Mouse (Mus musculus) heart, postnatal 10 days (tissue): ENCODE measurements around the gene Fxyd3. TPM values are rescaled to one million over a fixed set of nuclear protein-coding genes. Genes with fewer than 3 reads are reported as not detected.

Source experiments
- DNase-seq, 2 experiments: peaks; one replicate each; pipeline ENCODE4 v3.0.0; 2021
- intact Hi-C: fragments of 180-260 bp; cut with DNase I; formaldehyde crosslinking; loops from one replicate; pipeline ENCODE4 v1.15.1; 2025
- total RNA-seq, 2 experiments: library from RNA; stranded (reverse); gene quantifications; 2 replicates each; pipeline ENCODE4 v1.2.3; 2021

The Fxyd3 gene
- 1 to 10 TPM; 2.8 to 5.1 TPM for total RNA-seq

DNA sequence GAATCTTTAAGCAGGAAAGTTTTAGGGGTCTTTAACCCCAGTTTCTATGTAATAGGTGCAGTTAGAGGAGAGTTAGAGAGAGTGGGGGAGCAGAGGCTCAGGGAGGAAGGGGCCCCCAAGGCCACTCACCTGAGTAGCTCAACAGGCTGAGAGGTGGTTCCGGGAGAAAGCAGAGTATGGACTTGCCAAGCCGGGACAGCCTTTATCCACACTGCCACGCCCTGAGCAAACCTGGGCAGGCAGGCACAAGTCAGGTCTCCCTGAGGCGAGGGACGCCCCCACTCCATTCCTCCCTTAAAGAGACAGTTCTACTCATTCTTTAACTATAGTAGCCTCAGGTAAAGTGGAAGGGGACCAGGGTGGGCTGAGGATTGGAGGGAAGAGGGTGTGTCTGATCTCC lies at the start of gene Fxyd3:
Gene Fxyd3 (minus strand): TSS at position 213 of the 400 bp plus-strand sequence.
- DNase-seq: no peak
- intact Hi-C loops: loop anchor here (5.0 kb wide), 1 partner anchor 204 kb away; no protein-coding TSS in a partner anchor

DNA sequence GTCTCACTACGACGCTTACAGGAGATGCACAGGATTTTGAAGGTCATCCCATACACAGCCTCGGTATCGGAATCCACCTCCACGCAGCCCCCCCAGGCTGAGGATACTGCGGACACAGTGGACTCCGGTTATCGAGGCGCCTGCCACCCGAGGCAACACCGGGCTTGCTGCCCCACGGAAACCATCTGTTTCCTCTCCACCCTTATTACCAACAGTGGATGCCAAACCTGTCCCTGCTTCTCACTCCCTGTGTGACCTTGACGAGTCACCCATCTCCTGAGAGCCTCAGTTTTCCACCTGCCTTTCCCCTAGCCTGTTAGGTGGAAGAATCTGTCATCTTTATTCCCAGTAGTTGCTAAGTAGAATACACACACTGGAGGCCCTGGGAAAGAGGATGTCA lies 48.6 kb upstream of the Fxyd3 start:
- DNase-seq: no peak
- intact Hi-C loops: no loop called here

DNA sequence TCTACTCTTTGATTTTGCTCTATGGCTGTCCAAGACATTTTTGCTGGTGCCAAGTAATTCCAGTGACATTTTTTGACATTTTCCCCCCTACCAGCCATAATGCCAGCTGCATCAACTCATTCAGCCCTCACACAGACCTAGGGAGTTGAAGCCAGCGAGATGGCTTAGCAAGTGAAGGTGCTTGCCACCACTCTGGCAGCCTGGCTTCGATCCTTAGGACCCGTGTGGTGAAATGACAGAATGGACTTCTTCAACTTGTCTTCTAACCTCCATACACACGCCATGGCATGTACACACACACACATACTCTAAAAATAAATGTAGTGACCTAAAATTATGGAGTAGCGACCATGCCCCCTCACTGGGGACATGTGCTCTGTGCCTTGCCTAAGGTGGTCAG lies 47.9 kb upstream of the Fxyd3 start:
- DNase-seq: no peak
- intact Hi-C loops: no loop called here

DNA sequence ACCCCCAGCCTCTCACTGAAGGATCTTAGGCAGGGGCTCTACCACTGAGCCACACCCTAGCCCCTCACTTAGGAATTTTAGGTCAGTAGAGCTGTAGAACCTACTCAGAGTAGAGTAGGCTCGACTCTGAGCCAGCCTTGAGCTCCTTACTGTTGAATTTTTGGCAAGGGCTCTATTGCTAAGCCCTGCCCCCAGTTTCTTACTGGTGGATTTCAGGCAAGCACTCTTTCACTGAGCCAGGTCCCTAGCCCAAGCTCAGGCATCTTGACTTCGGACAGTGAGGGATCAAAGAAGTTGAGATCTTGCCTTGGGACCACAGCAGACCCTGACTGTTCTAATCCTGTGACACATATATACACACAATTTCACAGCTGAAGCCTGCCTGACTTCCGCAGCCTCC lies 47.2 kb upstream of the Fxyd3 start:
- DNase-seq: no peak
- intact Hi-C loops: no loop called here

GRCm38 (mm10) chr7:31122641-31123631 lies 46.4 kb upstream of the Fxyd3 start:
- DNase-seq: no peak
- intact Hi-C loops: no loop called here

- intact Hi-C loops: no loop called here
- no peak for DNase-seq
These were observed 43.1 kb upstream of the Fxyd3 start for GRCm38 (mm10) chr7:31119556-31119955.

DNA sequence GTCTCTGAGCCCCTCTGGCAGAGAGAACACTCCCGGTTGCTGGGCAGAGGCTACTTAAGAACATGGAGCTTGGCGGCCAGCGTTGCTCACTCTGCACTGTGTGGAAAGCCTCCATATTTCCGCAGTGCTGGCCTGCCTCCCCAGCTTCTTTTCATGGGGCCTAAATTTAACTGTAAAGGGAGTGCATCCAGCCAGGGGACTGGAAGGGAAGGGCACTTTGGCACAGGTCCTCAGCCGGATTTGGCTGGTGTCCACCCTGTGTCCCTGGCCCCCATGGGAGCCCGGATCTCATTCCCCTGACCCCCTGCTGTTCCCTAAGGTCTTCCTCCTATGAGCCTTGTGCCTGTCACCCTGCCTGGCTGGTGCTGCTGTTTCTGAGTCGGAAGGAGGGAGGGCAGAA lies 42.0 kb upstream of the Fxyd3 start:
- peak; percentile 62 to 63 for DNase-seq
- intact Hi-C loops: no loop called here

DNA sequence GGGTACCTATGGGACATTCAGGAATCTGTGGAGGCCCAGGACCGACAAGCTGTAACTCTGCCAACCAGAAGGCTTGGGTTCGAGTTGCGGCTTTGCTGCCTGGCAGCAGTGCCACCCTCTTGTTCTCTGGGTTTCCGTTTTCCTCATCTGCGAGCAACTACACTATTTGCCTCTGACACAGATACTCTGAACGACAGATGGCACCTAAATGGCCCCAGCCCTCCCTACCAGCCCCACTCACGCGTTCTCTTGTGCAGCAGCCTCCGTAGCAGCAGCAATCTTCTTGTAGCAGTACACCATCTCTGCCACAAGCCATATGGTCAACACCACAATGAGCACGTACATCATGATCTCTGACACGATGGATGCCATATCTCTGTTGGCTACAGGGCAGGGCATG lies 41.0 kb upstream of the Fxyd3 start:
- intact Hi-C loops: no loop called here
- no peak for DNase-seq

DNA sequence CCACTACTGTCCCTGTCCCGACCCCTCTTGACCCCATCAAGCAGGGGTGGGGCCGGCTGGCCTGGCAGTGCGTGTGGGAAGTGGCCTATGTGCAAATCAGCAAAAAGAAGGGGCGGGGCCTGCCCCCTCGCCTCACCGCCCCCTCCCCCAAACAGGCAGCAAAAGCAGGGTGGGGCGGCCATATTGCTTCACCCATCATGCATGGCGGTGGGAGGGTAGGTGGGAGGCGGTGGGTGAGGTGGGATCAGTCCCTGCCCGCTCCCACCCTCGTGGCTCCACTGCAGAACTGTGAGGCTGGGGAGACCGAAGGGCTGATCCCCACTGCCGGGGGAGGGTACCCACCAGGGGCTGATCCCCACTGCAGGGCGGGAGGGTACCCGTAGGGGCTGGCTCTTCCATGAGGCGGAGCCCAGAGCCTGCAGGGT lies 40.2 kb upstream of the Fxyd3 start:
- intact Hi-C loops: no loop called here
- DNase-seq: no peak

DNA sequence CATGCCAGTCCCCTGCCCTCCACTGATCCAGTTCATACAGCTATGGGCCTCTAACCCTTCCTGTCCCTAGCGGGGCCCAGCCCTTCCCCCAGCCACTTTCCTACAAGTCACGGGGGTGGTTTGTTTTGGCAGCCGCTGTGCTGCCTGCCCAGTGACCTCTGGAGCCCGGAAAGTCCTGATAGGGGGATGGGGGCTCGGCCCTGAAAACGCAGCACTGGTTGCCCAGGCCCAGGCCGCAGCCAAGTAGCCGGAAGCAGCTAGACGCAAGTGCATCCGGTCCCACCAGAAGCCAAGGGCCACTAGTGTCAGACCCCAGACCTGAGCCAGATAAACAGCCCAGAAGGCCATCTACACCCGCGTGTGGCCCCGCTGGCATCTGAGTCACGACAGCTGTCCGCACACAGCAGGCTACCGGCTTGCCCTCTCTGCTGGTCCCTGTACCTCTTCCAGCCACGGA lies 39.1 kb upstream of the Fxyd3 start:
- intact Hi-C loops: no loop called here
- DNase-seq: peak; percentile 85 to 88

DNA sequence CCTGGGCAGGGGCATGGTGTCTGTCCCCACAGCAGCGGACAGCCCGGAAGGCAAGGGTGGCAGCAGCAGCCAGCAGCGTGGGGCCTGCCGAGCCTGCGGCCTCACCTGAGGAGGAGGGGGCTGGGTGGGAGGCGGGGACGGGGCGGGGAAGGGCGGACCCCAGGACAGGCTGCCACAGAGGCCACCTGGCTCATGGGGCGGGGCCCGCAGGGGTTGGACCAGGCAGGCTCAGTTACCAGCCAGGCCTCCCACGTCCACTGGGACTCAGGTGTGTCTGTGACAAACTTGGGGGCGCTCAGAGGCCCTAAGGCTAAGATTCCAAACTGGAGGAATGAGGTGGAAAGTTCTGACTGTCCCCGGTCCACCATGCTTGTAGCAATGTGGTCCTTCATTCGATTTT lies 38.7 kb upstream of the Fxyd3 start, which contains the start of gene Hpn:
Gene Hpn (minus strand): TSS at position 109 of the 400 bp plus-strand sequence.
- intact Hi-C loops: no loop called here
- DNase-seq: no peak

DNA sequence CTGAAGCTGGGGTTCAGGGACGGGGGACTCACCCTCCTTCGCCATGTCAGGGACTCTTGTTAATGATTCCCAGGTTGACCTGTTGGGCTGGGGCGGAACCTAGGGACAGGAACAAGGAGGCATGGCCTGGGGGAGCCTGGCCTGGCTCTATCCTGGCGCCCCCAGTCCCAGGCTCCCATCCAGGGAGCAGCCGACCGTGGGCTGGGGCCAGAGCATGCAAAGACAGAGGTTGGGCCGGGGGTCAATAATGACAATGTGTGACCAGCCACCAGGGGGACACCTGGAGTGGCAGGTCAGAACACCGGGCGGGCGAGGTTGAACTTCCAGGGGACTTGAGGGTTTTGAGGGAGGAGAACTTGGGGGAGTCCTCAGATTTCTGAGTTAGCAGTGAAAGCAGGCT lies 38.1 kb upstream of the Fxyd3 start:
- no peak for DNase-seq
- intact Hi-C loops: no loop called here

DNA sequence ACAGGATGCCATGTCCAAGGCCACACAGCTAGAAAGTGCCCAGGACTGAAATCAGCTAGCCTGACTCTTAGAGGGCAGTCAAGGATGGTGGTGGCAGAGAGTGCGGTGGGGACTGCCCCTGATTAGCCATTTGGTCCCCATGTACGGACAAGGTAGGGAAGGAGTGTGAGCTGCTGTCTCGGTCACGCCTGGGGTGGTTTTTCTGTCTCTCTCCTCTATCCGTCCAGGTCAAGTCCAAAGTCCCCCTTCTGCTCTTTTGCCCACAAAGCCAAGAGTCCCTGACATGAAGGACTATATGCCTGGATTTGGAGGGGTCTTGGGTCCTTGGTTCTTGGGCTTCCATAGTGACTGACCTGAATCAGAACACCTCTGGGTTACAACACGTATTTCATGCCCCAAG lies 37.3 kb upstream of the Fxyd3 start:
- DNase-seq: no peak
- intact Hi-C loops: loop anchor here (2.0 kb wide), 1 partner anchor 13 kb away; the partner anchor contains the start of gene Scn1b

GRCm38 (mm10) chr7:31112036-31112435 lies 35.5 kb upstream of the Fxyd3 start:
- no peak for DNase-seq
- intact Hi-C loops: loop anchor here (2.0 kb wide), 1 partner anchor 15 kb away; the partner anchor contains the start of gene Scn1b

DNA sequence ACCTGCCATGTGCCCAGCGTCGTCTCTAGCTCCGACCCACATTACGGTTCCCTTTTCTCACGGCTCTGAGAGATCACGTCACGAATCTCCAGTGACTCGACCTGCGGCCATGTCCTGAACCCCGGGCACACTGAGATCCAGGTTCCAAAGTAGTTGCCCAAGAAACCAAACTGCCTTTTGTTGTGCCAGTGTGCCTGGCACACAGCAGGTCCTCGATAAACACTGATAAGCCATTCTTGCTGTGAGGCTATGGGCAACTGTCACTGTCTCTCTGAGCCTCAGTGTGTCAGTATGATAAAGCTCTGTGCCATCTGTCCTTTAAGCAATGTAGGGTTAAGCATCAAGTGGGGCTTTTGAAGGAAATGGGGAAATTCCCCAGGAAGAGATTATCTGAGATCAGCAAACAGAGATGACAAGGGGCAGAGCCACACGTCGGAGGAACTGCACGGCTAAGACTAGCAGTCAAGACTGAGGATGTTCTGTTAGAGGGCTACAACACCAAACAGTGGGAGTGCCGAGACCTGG lies 34.4 kb upstream of the Fxyd3 start:
- no peak for DNase-seq
- intact Hi-C loops: no loop called here

- no peak for DNase-seq
- intact Hi-C loops: no loop called here
These were observed 33.3 kb upstream of the Fxyd3 start for GRCm38 (mm10) chr7:31109796-31110195.

DNA sequence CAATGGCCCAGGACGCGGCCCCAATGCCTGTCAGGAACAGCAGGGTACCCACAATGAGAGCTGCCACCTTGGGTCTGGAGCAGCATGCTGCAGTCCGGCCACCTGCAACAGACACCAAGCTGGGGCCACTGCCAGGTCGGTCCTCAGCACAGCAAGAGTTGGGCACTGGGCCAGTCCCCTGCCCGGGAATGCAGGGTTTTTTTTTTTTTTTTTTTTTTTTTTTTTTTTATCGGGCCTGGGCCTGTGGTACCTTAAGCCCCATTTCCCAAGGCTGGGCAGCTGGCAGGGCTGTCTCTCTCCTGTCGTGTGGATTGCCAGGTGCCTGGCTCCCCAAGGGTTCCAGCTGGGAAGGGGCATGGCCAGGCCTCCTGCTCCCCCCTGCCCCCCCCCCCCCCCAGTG lies 32.6 kb upstream of the Fxyd3 start:
- intact Hi-C loops: no loop called here
- peak; percentile 72 to 76 for DNase-seq

- DNase-seq: no peak
- intact Hi-C loops: no loop called here
These were observed 31.3 kb upstream of the Fxyd3 start for GRCm38 (mm10) chr7:31107781-31108180.

DNA sequence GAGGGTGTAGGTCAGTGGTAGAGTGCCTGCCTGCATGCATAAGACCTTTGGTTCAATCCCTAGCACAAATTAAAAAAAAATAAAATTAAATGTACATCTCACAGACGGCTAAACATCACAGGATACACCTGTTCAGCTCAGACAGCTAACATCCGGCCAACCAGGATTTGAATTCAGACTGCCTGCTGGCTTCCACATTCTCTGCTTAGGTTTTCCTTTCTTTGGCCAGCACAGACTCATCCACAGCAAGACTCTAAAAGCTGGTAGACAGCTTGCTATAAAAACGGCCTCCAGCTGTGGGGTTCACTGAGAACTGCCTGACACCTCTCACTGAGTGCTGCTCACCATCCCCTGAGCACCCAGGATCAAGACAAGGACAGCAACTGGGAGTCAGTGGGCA lies 29.7 kb upstream of the Fxyd3 start:
- intact Hi-C loops: no loop called here

DNA sequence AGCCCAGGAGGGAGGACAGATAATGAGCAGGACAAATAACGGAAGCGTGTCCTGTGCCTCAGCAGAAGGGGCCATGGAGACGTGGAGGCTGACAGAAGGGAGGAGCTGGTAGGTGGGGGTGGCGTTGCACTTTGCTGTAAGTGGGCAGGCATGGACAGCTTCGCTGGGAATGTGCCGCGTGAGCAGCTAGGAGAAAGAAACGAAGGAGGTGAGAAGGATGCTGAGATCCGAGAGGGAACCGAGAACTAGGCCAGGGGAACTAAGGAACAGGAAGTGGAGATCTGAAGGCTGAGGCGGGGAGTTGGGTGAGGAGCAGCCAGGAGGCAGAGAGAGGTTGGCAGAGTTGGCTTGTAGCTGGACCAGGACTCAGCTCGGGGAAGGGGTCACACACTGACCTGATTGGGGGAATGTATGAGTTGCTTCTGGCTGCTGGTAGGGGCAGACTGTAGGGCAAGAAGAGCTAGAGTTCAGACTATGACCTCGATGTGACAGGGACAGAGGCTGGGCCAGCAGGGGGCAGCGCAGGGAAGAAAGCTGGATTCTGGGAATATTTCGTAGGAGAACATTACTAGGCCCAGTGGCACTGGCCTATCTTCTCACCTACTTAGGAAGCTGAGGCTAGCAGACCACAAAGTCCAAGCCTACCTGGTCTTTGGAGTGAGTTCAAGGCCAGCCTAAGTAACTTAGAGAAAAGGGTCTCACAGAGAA lies 28.7 kb upstream of the Fxyd3 start:
- peak; percentile 65 to 84 for DNase-seq
- intact Hi-C loops: loop anchor here (2.0 kb wide), 2 partner anchors 22 to 72 kb away; partner anchors contain the start of gene Scn1b

More for the DNA sequence above, 29.7 kb upstream of the Fxyd3 start:
- no peak for DNase-seq

GRCm38 (mm10) chr7:31100786-31101185 lies 24.3 kb upstream of the Fxyd3 start:
- intact Hi-C loops: no loop called here
- no peak for DNase-seq
